Mouse (Mus musculus) MEL-GATA-1-ER (cell line): ENCODE data around the gene Zfp872.
"Not testable (repeated sequence)": the region's sequence is repeated elsewhere in the genome, so short reads cannot be mapped to it uniquely, and the experiment has no call there.

Experiments used
- DNase-seq: peaks from one replicate; pipeline ENCODE4 v3.0.0-alpha.2; 2012; ENCODE audit warnings: low read depth; ENCODE audit errors: extremely low read depth

Zfp872 gene

DNA sequence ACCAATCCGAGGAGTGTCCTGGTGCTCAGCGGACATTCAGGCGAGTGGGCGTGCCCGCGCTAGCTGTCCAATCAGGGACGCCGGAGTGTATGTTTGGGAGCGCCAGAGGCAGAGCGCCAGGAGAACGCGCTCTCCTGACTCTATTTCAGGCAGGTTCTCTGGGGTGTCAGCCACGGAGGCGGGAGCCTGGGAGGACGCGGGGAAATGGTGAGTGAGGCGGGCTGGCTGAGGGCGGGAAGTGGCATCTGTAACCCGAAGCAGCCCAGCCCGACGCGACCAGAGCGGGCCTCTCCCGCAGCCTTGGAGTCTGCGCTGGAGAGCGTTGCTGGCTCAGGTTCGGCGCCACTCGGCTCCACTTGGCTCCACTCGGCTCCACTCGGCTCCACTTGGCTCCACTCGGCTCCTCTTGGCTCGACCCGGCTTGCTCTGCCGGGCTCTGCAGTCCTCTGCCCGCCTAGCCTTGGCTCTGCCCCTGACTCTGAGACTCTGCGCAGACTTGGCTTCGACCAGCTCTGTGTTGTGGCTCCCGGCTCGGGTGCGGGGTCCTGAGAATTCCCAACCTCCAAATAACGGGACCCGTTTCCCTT lies at the start of gene Zfp872:
TSS of gene Zfp872 (plus strand) at position 66 of the 587 bp plus-strand sequence.
- DNase-seq, result no peak

DNA sequence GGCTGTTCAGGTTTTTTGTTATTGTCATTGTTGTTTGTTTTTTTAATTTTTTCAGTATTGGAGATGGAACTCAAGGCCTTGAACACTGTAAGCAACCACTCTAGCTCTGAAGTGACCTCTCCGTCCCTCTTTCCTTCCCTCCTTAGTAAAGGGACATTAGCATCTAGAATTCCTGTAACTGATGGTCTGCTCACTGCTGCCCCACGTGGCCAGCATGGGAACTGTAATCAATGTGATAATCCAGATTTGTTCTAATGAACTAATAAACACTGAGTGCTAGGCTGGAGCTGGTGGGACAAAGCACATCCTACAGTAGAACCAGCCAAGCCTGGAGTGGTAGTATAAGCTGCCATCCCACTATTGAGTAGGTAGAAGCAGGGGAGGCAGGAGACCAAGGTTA lies 49.4 kb upstream of the Zfp872 start:
- DNase-seq, result no peak

DNA sequence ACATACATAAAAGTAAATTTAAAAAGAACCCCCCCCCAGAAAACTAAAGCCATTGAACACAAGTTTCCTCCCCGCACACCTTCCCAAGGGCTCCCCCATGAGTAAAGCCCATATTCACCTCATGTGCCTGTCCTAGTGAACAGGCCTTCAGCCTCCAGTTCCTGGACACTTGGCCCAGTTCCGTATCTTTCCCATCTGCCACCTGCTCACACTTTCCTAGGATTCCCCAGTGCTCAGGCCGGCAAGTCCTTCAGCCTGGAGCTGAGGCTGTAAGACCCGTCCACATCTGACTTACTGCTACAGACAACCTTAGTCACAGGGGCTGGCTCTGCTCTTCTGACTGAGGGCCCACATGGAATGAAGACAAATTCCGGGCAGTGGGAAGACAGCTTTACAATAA lies 48.1 kb upstream of the Zfp872 start:
- DNase-seq, result no peak

DNA sequence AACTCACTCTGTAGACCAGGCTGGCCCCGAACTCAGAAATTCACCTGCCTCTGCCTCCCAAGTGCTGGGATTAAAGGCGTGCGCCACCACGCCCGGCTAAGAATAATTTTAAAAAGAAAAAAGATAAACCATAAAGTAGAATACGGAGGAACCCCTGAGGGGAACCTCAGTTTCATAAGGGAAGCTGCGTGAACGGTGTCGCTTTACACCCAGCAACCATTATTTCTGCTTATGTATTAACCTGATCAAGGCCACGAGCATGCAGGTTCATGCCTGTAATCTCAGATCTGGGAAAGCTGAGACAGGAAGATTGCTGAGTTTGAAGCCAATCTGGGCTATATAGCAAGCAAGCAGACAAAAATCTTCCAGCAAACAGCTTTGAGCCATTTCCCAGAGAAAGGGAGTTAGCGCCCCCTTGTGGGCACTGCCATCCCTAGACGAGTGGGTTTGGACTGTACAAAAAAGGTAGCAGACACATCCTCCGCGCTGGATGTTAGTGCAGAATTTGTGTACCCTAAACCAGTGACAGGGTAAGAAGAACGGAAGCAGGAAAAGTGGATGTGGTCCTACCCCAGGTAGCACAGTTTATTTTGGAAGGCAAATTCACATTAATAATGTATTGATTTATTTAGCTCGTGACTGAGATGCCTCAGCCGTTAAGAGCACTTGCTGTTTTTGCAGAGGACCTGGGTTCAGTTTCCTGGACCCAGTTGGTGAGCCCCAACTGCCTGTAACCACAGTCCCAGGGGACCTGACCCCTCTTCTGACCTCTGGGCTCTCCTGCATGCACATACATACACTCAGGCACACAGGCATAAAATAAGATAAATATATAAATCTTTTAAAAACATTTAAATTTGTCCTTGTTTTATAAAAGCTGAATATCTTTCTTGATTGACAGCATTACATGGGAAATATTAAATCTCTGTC lies 44.5 kb upstream of the Zfp872 start:
- peak; percentile 77 for DNase-seq

DNA sequence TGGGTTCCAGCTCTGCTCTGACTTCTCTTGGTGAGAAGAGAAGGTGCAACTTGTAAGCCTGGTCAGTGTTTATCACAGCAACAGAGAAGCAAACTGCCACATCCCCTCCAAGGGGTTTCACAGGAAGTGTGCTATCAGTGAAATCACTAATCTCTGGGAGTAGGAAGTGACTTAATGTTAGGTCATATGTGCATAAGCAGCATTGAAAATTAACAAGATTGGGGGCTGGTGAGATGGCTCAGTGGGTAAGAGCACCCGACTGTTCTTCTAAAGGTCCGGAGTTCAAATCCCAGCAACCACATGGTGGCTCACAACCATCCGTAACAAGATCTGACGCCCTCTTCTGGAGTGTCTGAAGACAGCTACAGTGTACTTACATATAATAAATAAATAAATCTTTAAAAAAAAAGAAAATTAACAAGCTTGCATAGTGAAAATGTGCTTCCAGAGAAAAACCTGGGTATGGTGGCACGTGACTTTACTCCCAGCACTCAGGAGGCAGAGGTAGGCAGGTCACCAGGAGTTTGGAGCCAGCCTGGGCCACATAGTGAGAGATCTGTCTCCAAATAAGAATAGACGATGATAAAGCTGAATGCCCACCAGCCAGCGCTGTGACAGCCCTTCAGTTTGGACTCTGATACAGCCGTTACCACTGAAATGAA lies 43.5 kb upstream of the Zfp872 start:
- no peak for DNase-seq

DNA sequence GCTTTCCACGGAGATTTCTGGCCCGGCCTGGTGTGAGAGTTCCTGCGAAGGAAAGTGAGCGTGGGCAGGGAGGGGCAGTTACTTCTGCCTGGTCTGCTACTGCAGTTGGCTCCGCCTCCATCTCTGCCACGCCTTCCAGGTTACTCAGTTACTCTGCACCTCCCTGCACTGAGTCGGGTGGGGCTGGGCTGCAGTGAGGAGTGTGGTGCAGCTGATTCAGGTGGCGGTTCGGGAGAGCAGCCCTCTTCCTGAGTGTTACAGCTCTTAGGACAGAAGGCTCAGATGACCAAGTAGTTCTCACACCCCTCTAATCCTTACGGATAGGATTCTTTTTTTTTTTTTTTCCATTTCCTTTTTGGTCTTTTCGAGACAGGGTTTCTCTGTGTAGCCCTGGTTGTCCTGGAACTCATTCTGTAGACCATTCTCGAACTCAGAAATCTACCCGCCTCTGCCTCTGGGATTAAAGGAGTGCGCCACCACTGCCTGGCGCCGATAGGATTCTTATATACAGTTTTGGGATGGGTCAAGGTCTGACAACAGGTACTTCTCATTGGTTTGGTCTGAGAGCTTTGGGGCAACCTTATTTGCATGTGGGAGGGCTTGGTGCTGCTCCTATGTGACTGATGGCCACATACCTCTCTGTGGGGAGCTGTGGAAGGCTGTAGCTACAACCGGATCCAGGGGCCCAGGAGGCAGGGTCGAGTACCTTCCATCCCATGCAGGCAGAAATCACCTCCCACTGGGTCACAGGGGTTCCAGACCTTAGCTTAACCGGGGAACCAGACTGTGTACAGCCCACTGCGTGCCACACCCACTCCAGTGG lies 38.3 kb upstream of the Zfp872 start:
- no peak for DNase-seq

DNA sequence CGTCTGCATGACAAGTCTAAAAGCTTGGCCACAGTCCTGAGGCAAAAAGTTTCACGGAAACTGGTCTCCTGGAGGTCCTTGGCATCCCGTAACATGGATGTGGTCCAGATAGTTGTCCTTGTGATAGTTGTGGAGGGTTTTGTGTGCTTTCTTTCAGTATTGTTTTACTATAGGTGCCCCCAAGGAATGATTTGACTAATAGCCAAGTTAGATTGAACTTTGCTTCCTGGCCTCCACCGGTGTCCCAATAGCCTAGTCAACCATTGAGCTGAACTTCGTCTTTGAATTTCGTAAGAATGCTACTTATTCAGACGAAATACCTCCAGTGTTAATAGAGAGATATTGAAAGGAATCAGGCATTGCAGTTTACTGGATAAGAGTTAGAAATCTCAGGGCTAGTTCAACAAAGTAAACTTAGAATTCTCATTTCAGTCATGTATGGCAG lies 37.6 kb upstream of the Zfp872 start:
- DNase-seq, result not testable (repeated sequence)

DNA sequence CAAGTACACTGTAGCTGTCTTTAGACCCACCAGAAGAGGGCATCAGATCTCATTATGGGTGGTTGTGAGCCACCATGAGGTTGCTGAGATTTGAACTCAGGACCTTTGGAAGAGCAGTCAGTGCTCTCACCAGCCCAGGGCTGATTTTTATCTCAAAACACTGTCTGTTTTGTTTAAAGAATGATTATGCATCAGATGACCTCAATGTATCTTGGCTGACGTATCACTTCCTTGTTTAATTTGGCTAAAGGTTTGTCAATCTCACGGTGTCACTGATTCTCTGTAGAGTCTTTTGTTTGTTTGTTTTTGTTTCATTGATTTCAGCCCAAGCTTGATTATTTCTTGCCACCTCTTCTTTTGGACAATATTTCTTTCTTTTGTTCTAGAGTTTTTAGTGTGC lies 36.9 kb upstream of the Zfp872 start:
- no peak for DNase-seq

DNA sequence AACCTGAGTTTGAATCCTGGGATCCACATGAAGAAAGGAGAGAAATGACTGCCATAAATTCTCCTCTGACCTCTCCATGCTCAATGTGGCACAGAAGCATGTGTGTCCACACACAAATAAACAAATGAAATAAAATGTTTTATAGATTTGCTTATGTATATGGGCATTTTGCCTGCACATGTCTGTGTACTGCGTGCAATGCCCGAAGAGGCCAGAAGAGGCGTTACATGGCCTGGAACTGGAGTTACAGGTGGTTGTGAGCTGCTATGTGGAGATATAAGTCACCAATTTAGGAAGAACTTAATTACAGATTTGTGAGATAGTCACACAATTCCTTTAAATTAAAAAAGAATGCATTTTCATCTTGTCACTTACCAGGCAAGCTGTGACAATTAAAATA lies 34.1 kb upstream of the Zfp872 start:
- no peak for DNase-seq

DNA sequence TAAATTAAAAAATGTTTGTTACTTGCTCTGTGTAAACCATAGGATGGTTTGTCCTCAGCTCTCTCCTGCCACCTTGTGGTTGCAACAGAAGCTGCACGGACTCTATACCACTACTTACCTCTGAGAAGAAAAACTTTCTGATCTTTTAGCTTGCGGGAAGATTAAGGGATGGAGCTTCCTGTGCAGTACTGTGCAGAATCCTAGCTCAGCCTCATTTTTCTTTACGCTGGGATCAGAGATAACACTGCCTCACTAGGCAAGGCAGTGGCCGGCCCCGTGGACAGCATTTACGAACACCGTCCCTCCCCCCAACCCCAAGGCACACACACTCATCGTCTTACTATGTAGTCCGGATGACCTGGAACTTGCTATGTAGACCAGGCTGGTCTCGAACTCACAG lies 32.3 kb upstream of the Zfp872 start:
- peak; percentile 91 for DNase-seq

DNA sequence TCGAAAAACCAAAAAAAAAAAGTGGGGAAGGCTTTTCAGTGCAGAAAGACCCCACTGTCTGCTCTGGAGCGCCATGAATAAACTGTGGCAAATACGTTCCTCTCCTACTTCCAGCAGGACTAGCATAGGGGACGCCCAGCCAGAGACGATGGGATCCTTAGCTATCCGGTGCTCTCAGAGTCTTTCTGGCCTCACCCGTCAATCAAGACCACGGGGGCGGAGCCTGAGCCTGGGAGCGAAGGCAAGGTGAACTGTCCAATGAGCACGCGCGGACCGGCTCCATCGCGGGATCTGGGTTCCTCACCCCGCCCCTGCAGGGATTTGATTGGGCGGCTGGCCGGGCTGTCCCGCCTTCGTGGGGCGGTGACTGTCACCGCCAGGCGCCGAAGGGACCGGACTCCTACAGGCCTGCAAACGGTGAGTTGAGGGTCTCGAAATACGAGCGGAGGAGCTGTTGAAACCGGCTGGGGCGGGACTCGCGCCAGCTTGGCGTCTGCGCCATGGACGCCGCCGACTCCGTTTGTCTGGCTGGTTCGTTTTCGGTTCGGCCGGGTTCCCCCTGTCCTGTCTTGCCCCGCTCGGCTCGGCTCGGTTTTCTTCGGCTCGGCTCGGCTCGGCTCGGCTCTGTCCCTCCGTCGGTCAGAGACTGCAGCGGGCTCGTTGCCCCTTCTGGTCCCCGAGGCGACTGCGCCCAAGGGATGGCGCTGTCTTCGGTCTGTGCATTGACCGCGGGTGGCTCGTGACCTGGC lies 31.2 kb upstream of the Zfp872 start, which contains the start of gene Pigyl:
TSS of gene Pigyl (plus strand) at position 350 of the 749 bp plus-strand sequence.
- peak; percentile 97 for DNase-seq

DNA sequence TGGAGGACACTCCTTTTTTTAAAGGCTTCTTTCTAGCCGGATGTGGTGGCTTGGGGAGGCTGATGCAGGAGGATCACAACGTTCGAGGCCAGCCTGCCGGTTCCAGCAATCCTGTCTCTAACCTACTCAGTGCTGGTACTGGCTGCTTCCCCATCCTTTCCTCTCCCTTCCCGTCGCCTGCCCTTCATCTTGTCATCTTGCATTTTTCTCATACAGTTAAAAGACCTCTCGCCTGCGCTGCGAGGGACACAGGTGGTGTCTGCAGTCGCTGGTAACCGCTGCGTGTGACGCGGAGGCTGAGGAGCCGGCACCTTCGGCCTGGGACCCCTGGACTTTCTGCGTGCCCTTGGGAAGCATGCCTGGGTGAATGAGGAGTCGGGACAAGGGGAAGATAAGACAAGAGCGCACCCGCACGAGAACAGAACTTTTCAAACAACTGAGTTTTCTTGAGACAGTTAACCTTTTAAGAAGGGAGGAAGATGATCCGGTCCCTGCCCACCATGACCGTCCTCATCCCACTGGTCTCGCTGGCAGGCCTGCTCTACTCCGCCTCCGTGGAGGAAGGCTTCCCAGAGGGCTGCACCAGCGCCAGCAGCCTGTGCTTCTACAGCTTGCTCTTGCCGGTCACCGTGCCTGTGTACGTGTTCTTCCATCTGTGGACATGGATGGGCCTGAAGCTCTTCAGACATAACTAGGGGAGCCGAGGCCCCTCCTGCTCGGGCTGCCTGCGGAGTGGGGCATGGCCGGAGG lies 30.2 kb upstream of the Zfp872 start:
- DNase-seq, result no peak

DNA sequence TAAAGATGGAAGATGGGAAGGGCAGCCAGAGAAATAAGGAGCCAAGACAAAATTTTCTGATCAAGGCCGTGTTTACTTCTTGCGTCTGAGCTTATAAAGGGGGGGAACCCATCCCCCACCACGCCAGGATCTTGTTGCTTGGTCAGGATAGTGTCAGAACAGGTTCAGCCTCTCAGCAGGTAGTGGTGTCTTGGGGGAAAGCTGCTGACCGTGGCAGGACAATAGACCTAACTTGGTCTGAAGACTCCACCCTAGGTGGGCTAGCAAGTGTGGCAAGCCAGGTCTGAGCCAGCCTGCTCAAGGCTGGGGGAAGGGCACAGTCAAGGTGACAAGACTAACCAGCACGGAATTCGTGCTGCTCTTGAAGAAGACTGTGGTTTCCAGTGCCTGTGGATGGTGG lies 26.6 kb upstream of the Zfp872 start:
- no peak for DNase-seq

DNA sequence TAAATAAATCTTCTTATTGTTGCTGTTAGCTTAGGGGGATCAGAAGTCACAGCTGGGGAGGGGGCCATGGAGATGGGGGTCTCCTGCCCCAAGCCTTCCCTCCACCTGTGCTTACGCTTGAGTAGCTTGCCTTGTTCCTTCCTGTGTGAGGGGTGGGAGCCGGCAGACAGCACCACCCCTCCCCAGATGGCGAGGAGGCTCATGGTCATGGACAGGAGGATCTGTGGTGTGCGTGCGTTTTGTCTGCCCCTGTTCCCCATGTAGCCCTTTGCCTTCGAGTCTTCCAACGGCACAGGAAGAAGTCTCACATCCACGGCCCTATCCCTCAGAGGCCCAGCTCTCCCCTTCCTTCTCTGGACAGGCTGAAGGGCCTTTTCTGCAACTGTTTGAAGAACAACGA lies 25.6 kb upstream of the Zfp872 start:
- DNase-seq, result no peak

DNA sequence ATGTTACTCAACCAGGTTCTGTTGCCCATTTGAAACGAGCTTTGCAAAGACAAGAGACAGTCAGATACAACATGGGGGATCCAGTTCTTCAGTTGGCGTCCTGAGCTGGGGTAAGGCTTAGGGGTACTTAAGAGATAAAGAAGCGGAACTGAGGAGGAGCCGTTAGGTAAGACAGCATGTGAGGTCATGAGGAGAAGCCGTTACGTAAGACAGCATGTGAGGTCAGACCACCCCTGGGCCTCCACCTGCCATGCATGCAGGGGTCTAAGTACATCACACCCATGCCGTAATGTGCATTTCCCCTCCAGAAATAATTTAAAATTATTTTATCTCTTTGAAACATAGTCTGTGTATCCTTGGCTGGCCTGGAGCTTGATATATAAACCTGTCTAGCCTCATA lies 25.0 kb upstream of the Zfp872 start:
- no peak for DNase-seq

DNA sequence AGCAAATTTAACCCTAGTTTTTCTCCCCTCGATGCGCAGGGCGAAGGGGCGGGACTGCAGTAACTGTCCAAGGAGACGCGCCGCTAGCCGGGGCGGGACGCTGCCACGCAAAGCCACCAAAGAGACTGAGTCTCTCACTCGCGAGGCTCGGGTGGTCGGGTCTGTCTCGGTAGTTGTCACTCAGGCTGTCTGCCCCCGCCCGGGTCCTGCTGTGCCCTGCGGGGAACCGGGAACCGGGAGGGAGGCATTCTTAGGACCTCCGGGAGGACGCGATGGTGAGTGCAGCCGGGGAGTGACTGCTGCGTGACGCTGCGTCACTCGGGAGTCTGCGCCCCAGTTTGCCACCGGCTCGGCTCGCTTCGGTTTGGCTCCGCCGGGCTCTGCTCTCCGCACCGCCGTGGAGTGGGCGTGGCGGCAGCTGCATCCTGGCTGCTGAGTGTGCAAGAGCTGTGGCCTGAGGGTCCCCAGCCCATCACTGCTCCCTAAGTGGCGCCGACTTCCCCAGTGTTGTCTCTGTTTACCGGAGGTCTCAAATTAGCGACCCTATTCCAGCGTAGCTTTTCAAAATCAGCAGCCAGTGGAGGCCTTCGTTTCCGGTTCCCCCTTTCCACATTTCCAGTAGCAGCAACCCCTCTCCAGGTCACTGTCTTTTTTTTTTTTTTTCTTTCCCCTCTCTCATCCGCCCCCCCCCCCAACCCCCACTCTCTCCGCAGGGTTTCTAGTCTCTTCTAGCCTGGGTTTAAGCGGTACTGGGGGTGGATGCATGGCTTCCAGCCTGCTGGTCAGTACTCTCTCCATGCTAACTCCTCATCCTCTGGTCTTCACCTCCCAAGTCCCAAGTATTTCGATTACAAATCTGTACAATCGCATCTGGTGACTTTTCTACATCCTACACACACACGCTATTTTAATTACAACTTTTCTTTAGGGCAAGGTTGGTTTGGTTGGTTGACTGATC lies 22.9 kb upstream of the Zfp872 start:
- no peak for DNase-seq

DNA sequence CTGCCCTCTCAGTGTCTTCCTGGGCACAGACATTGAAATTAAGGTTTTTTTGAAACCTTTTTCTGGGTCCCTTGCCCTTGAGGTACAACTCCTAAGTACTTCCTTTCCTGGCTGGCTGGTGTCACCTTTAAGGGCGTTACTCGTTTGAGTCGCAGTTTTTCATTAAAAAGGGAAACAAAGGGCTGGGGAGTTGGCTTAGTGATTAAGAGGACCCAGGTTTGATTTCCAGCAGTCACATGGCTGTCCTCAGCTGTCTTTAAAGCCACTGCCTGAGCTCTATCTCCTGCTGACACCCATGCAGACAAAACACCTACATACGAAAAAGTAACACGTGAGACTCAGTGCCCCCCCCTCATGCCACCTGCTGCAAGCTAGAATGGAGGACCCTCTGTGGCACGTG lies 21.9 kb upstream of the Zfp872 start:
- no peak for DNase-seq

DNA sequence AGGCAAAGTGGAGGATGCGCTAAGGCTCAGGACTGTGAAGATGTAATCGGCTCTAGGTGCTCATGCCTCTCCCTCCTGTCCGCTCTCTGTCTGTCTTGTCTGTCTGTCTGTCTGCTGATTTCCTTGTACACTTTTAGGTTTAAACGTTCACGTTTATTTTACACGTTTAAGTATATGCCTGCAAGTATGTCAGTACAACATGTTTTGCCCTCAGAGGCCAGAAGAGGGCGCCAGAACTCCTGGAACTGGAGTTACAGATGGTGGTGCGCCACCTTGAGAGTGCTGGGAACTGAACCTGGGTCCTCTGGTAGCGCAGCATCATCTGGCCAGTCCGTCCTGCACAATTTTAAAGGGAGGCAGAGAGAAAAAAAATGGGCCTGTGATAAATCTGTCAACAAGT lies 21.2 kb upstream of the Zfp872 start:
- DNase-seq, result no peak

DNA sequence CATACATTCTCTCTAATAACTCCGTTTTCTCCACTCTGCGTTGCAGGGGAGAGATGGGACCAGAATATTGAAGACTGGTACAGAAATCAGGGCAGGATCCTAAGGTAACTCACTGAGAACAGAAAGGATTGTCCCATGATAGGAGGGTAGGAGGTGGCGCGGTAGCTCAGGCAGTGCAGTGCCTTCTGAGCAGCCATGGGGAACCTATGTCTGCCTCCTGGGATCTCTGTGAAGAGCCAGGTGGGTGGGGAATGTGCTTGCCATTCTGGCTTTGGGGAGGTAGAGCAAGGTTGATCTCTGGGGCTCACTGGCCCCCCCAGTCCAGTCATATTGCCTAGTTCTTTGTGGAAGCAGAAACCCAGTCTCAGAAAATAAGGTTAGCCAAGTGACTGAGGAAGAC lies 20.1 kb upstream of the Zfp872 start:
- no peak for DNase-seq
